Mouse (Mus musculus) embryonic facial prominence, embryonic 15.5 days (tissue): ENCODE measurements around the gene Klf9. TPM values are rescaled to one million over a fixed set of nuclear protein-coding genes. Genes with fewer than 3 reads are reported as not detected.

Source experiments
- ATAC-seq: fragments of 200-750 bp; cut with Nextera tagmentation; 2 replicates; pipeline ENCODE4 v1.8.0; 2017; ENCODE audit warnings: low read depth, moderate TSS enrichment; ENCODE audit not compliant: insufficient number of reproducible peaks, low FRiP score, low TSS enrichment
- H3K27ac ChIP-seq: fragments of 300-500 bp; sonication (generic); replicated peaks from 2 replicates; pipeline ENCODE4 v1.5.1; 2015; ENCODE audit warnings: mild to moderate bottlenecking, inconsistent platforms
- H3K27me3 ChIP-seq: fragments of 300-500 bp; sonication (generic); 2 replicates; pipeline ENCODE4 v1.6.1; 2015; ENCODE audit warnings: inconsistent platforms
- H3K36me3 ChIP-seq: fragments of 300-500 bp; sonication (generic); 2 replicates; pipeline ENCODE4 v1.6.1; 2015; ENCODE audit warnings: mild to moderate bottlenecking, inconsistent platforms
- H3K4me1 ChIP-seq: fragments of 300-500 bp; sonication (generic); 2 replicates; pipeline ENCODE4 v1.6.1; 2015; ENCODE audit warnings: inconsistent platforms
- H3K4me2 ChIP-seq: fragments of 300-500 bp; sonication (generic); replicated peaks from 2 replicates; pipeline ENCODE4 v1.6.1; 2015; ENCODE audit warnings: mild to moderate bottlenecking, inconsistent platforms
- H3K4me3 ChIP-seq: fragments of 300-500 bp; sonication (generic); replicated peaks from 2 replicates; pipeline ENCODE4 v1.5.1; 2015; ENCODE audit warnings: mild to moderate bottlenecking, inconsistent platforms
- H3K9ac ChIP-seq: fragments of 300-500 bp; sonication (generic); 2 replicates; pipeline ENCODE4 v1.6.1; 2015; ENCODE audit warnings: inconsistent platforms
- H3K9me3 ChIP-seq: fragments of 300-500 bp; sonication (generic); replicated peaks from 2 replicates; pipeline ENCODE4 v1.6.1; 2016; ENCODE audit warnings: inconsistent platforms
- WGBS: fragments of 180-500 bp; shearing (Covaris S2); methylation state at CpG from one replicate; pipeline ENCODE4 v1.1.7; 2015; 5-methylcytosine and 5-hydroxymethylcytosine counted together
- microRNA counts: library from miRNA; unstranded; fragments of <30 nt; microRNA quantifications from one replicate; lab custom pipeline; 2016
- microRNA-seq: library from miRNA; unstranded; fragments of <30 nt; microRNA quantifications from one replicate; pipeline ENCODE4, GENCODE M21; 2016; ENCODE audit warnings: borderline number of aligned reads
- polyA plus RNA-seq: library from polyadenylated mRNA; unstranded; fragments of >200 nt; fragmentation: Nextera tagmentation; extraction: Ambion mirVana; gene quantifications from 2 replicates; pipeline ENCODE4 v1.2.1, GENCODE M21; 2015

The Klf9 gene
- polyA plus RNA-seq, 1 experiment from 2014 or later: 7.5 TPM

DNA sequence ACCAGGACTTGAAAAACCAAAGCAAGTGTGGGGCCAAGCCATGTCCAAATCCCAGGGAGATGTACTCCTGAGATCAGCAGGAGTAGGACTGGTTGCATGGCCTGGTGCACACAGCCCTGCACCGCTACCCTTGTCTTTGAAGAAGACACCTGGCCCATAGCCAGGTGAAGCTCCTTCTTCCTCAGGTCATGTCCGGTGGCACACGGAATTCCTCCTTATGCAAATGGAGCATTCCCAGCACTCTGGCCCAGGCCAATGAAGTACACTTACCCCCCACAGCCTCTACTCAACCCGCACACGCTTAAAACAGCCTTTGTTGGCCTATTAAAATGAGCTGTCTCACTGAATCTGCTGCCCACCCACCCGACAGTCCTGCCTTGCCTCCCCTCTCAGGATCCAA is 50.5 kb downstream of the Klf9 start:
- Histone ChIP-seq H3K4me2 (no peak overlapping the region), H3K27ac (no peak overlapping the region), H3K9me3 (no peaks in the 10 kb centered on the region), H3K4me3 (no peak overlapping the region), H3K9ac (no peak overlapping the region), H3K4me1 (no peaks in the 10 kb centered on the region), H3K36me3 (no peaks in the 10 kb centered on the region), H3K27me3 (no peaks in the 10 kb centered on the region)
- WGBS: 90% methylated on average over 6 of the region's 6 CpGs
- ATAC-seq: no peak

DNA sequence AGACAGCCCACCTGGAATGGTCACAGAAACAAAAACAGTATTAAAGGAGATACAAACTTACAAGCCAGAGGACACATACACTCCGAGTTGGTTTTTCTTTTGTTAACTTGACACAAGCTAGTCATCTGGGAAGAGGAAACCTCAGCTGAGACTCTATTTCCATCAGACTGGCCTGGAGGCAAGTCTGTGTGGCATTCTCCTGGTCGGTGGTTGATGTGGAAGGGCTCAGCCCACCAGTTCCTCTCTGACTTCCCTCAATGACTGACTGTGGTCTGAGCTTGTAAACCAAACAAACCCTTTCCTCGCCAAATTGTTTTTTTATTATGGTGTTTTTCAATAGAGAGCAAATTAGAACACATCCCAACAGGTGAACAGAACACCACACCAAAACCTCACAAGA is 52.0 kb downstream of the Klf9 start:
- H3K27me3 ChIP-seq: no peaks in the 10 kb centered on the region
- H3K9ac ChIP-seq: no peak overlapping the region
- H3K9me3 ChIP-seq: no peaks in the 10 kb centered on the region
- 0 out of 2 replicates have a peak, but pooled peaks cover 8% of the 10 kb centered on the region for H3K36me3 ChIP-seq
- no peak overlapping the region for H3K4me3 ChIP-seq
- no peaks in the 10 kb centered on the region for H3K4me1 ChIP-seq
- no peak overlapping the region for H3K27ac ChIP-seq
- WGBS: 47% methylated on average over 3 of the region's 3 CpGs
- H3K4me2 ChIP-seq: no peak overlapping the region
- ATAC-seq: no peak

GRCm38 (mm10) chr19:23202106-23202505 is 61.1 kb downstream of the Klf9 start:
- Histone ChIP-seq H3K9ac (no peak overlapping the region), H3K36me3 (peaks cover 38% of the 10 kb centered on the region), H3K27ac (no peak overlapping the region), H3K4me2 (no peak overlapping the region), H3K9me3 (no peaks in the 10 kb centered on the region), H3K4me3 (no peak overlapping the region), H3K4me1 (no peaks in the 10 kb centered on the region), H3K27me3 (no peaks in the 10 kb centered on the region)
- ATAC-seq: no peak
- WGBS: 90% methylated on average over 5 of the region's 5 CpGs

DNA sequence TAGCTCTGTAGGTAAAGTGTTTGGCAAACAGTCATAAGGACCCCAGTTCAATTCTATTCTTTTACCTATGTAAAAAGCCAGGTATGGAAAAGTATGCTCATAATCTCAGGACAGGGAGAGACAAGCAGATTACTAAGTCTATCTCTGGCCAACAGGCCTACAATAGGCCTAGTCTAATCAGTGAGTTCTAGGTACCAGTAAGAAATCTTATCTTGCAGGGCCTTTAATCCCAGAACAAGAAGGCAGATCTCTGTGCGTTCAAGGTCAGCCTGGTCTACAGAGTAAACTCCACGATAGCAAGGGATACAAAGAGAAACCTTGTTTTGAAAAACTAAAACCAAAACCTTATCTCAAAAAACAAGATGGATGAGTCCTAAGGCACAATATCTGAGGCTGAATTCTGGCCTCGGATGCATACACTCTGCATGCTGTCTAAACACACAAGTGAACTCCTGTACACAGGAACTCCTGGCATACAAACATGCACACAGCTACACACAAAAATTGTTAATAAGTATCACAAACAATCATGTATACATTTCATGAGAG is 62.6 kb downstream of the Klf9 start:
- no peaks in the 10 kb centered on the region for H3K4me1 ChIP-seq

DNA sequence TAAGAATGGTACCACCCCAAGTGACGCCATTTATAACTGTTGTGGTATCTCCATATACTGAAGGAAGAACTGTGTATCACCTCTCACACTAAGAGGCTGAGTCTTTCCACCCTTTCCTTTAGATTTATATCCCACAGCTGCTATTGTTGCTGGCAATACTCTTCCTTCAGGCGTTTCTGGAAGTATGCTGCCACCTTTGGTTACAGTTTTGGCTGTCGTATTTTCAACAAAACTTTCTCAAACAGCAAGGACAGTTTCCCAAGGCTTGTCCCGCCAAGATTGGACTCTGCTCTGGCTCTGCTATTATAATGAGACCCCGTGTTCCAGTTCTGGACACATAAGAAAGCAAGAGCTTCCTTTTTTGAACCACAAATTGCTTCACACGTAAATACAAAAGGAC is 70.3 kb downstream of the Klf9 start:
- H3K36me3 ChIP-seq: peaks cover 39% of the 10 kb centered on the region
- no peak overlapping the region for H3K9ac ChIP-seq
- ATAC-seq: no peak
- no peaks in the 10 kb centered on the region for H3K27me3 ChIP-seq
- no peaks in the 10 kb centered on the region for H3K9me3 ChIP-seq
- no peak overlapping the region for H3K4me3 ChIP-seq
- WGBS: 83% methylated on average over 6 of the region's 6 CpGs
- H3K27ac ChIP-seq: no peak overlapping the region
- no peak overlapping the region for H3K4me2 ChIP-seq
- H3K4me1 ChIP-seq: no peaks in the 10 kb centered on the region

More for the DNA sequence above, 62.6 kb downstream of the Klf9 start:
- Histone ChIP-seq H3K4me2 (no peak overlapping the region), H3K27me3 (no peaks in the 10 kb centered on the region), H3K27ac (no peak overlapping the region), H3K9me3 (no peaks in the 10 kb centered on the region), H3K9ac (no peak overlapping the region), H3K36me3 (peaks cover 34% of the 10 kb centered on the region), H3K4me3 (no peak overlapping the region)
- WGBS: 97% methylated on average over 3 of the region's 3 CpGs
- no peak for ATAC-seq

DNA sequence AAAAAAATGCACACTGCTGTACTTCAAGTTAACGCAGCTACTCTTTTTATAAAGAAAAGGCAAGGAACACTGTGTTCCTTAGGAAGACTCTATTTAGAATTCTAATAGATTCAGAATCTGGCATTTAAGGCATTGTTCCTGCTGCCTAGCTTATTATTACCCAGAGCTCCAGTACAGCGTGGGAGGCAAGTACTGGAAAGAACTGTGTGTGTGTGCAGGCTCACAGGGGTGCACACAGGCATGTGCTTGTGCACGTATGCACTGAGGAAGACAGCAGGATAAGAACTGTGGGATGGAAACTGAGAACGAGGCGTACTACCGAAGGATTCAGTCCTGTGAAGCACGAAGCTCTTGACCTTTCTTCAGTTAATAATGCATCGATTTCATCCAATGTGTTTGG is 73.3 kb downstream of the Klf9 start:
- no peak for ATAC-seq
- H3K9ac ChIP-seq: no peak overlapping the region
- peaks cover 40% of the 10 kb centered on the region for H3K36me3 ChIP-seq
- H3K27ac ChIP-seq: no peak overlapping the region
- H3K4me3 ChIP-seq: no peak overlapping the region
- no peaks in the 10 kb centered on the region for H3K27me3 ChIP-seq
- no peaks in the 10 kb centered on the region for H3K9me3 ChIP-seq
- no peaks in the 10 kb centered on the region for H3K4me1 ChIP-seq
- no peak overlapping the region for H3K4me2 ChIP-seq
- 89% methylated on average over 8 of the region's 8 CpGs for WGBS

MicroRNAs encoded within 50 kb of the gene (microRNA counts, 519-probe panel; counts per million panel counts)
- not detected for microRNA mmu-miR-1192 (lab: Ali Mortazavi, UCI)

Small RNA genes lying within 50 kb of the gene (microRNA-seq; reads per million reads assigned to microRNA genes)
- gene Mir1192: not detected

Other genes starting within 250 kb of the Klf9 start
- gene Smc5, start 132.7 kb downstream of the Klf9 start, polyA plus RNA-seq: 27.6 and 32.2 TPM in 2 replicates